Mouse (Mus musculus): Measurements from ENCODE around the gene Cog2. TPM values are rescaled to one million over a fixed set of nuclear protein-coding genes. Genes with fewer than 3 reads are reported as not detected.

Cog2 gene
- total RNA-seq, 2 experiments from 2014 or later, result 22.5 to 24.5 TPM

DNA sequence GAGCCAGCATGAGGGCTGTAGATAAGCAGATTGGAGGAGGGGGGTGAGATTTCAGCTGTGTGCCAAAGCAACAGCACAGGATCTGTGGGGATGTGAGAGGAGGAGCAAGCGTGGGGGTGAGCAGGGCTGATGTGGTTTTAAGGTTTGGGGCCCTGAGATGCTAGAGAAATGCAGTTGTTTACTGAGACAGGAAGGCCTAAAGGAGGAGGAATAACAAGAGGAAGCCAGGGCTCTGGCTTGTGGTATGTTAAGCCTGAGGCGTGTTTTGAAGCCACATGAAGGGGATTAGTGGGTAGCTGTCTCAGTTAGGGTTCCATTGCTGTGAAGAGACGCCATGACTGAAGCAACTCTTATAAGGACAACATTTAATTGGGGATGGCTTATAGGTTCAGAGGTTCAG is 11.4 kb upstream of the Cog2 start:
- ATAC-seq (replicated peaks; ENCODE audit: low FRiP score, low TSS enrichment, poor library complexity, severe bottlenecking), result no peak

- ATAC-seq (replicated peaks; ENCODE audit: low FRiP score, low TSS enrichment, poor library complexity, severe bottlenecking), result no peak
Measured at GRCm38 (mm10) chr8:124516039-124516438, 4.5 kb upstream of the Cog2 start.

GRCm38 (mm10) chr8:124516525-124516924 is 4.0 kb upstream of the Cog2 start:
- ATAC-seq (replicated peaks; ENCODE audit: low FRiP score, low TSS enrichment, poor library complexity, severe bottlenecking), result no peak

DNA sequence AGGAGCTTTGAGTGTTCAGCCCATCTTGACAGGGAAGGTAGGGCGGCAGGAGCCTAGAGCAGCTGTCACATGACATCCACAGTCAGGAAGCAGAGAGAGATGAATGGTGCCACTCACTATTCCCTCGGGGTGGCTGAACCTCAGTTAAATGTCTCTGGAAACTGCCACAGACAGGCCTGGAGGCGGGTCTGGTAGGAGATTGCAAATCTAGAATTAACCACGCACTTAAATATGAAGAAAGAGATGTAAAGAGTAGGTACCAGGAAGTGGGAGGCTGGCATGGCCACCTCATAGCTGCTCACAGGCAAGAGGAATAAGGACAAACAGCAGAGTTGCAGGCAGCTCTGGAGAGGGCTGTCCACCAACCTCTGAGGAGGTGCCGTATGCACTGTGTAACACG is 3.4 kb upstream of the Cog2 start:
- ATAC-seq (replicated peaks; ENCODE audit: low FRiP score, low TSS enrichment, poor library complexity, severe bottlenecking), result no peak

- no peak for ATAC-seq (replicated peaks; ENCODE audit: low FRiP score, low TSS enrichment, poor library complexity, severe bottlenecking)
Measured at GRCm38 (mm10) chr8:124521946-124522345, 1.4 kb downstream of the Cog2 start.

DNA sequence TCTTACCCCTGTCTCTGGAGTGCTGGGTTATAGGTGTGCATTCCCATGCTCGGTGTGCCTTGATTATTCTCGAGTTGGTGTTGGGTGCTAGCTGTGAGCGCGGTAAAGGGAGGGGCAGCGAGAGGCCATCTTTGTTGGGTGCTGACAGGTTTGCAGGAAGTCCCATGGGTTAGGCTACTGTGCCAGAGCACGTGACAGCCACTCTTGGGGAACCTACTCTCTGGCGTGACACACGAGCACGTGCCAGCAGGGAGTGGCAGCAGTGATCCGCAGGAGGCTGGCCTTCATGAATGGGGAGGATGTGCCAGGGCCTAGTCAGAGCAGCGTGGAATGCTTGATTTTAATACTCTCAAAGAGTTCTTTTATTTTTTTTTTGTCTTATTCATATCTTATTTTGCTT is 5.7 kb downstream of the Cog2 start:
- no peak for ATAC-seq (replicated peaks; ENCODE audit: low FRiP score, low TSS enrichment, poor library complexity, severe bottlenecking)

DNA sequence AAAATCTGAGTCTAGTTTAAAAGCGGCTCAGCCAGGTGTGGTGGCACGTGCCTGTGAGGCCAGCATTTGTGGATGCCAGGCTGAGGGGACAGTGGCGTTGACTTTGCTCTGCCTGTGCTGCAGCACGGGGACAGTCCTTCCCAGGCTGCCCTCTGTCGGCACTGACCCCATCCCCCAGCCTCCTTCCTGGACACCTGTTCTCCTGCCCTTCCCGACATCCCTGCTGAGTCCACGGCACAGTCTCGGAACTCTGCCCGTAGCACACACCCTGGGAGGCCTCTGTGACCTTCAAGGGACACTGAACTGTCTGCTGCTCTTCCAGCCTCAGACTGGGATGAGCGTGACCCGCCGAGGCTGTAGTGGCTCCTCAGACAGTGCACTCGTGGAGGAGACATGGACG is 9.5 kb downstream of the Cog2 start:
- ATAC-seq (replicated peaks; ENCODE audit: low FRiP score, low TSS enrichment, poor library complexity, severe bottlenecking), result no peak

DNA sequence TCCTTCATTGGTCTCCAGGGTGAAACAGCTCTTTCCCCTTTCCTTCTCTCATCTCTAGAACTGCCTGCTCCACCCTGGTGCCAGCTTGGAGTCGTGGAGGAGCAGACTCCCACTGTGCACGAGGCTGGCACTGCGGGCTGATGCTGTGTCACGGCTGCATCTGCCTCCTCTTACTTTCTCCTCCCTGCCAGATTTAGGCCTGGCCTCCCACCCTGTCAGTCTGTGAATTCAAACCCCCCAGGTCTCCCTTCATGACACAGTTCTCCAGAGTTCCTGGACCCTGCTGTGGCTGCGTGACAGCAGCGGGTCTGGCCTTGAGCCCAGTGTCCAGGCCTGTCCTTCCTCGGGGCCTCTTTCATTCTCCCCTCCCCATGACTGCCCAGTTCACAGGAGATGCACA is 10.0 kb downstream of the Cog2 start:
- no peak for ATAC-seq (replicated peaks; ENCODE audit: low FRiP score, low TSS enrichment, poor library complexity, severe bottlenecking)

DNA sequence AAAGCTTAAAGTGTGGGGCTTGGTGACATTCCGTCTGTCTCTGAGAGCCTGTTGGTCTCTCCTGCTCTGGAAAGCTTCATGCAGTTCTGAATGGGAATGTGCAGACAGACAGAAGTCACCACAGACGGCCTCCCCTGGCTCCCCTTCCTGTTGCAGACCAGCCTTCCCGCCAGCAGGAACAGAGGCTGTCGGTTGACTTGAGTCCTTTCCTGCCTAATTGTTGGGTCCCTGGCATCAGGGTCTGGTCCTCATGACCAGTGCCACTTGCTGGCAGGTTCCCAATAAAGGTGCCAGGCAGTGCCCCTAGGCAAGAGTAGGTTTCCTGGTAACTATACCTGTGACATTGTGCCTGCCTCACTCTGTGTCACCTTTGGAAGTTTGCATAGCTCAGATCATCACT is 10.4 kb downstream of the Cog2 start:
- ATAC-seq (replicated peaks; ENCODE audit: low FRiP score, low TSS enrichment, poor library complexity, severe bottlenecking), result no peak

DNA sequence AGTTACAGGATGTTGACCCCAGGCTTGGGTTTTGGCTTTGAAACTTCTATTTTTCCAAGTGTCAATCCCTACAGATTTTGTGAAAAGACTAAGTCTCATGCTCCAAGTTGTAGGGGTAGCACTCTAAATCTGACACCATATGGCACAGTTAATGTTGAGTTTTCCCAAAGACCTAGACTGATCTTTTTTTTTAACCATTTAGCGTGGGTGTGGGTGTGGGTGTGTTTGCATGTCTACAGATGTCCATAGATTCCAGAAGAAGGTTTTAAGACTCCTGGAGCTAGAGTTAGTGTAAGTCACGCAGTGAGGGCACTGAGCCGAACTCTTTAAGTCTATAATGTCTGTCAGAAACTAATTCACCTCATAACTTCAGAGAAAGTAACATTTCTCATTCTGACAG is 12.1 kb downstream of the Cog2 start:
- no peak for ATAC-seq (replicated peaks; ENCODE audit: low FRiP score, low TSS enrichment, poor library complexity, severe bottlenecking)

DNA sequence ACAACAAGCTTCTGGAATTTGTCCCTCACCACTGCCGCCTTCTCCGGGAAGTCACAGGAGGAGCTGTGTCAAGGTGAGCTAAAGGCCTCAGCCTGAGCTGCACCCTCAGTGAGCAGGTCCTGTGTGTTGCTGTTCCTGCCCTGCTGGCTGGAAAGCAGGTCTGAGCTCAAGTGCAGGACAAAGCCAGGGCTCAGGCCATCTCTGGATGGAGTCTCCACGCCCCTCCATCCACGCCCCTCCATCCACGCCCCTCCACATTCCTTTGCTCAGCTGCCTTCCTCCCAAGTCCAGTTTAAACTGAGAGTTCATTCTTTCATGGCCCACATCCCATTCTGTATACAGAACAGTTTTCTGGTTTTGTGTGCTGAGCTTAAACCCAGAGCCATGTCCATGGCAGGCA is 14.9 kb downstream of the Cog2 start:
- ATAC-seq (replicated peaks; ENCODE audit: low FRiP score, low TSS enrichment, poor library complexity, severe bottlenecking), result no peak

DNA sequence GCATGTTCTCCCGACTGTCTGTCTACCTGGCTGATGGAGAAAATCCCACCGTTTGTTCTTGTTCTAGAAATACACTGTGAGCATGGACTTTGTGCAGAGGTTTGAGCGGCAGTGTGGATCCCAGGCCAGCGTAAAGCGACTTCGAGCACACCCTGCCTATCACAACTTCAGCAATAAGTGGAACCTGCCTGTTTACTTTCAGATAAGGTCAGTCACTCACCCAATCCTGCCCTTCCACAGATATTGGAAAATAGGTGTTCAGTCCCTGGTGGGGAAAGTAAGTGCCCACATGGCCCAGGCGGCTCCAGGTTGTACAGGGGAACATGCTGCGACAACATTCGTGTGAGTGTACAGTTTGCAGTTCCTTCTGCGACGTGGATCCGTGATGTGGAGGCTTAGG is 20.3 kb downstream of the Cog2 start:
- ATAC-seq (replicated peaks; ENCODE audit: low FRiP score, low TSS enrichment, poor library complexity, severe bottlenecking), result no peak

DNA sequence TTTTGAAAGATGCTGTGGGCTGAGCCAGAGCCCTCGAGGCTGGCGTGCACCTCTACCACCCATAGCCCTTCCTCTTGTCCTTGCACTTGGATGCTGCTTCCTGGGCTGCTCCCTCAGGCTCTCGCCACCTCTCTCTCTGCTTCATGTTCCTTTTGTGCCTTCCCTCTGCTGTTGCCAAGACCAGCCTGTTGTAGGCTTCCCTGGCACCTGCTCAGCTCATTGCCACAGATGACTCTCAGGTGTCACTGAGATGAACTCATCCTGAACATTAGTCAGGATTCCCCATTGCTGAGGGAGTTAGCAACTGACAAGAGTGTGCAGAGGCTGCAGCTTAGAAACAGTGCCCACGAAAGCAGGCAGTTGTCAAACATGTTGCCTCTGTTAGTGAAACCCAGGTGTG is 21.4 kb downstream of the Cog2 start:
- ATAC-seq (replicated peaks; ENCODE audit: low FRiP score, low TSS enrichment, poor library complexity, severe bottlenecking), result no peak

GRCm38 (mm10) chr8:124543272-124543671 is 22.7 kb downstream of the Cog2 start:
- no peak for ATAC-seq (replicated peaks; ENCODE audit: low FRiP score, low TSS enrichment, poor library complexity, severe bottlenecking)

- no peak for ATAC-seq (replicated peaks; ENCODE audit: low FRiP score, low TSS enrichment, poor library complexity, severe bottlenecking)
Measured at GRCm38 (mm10) chr8:124546371-124546770, 25.8 kb downstream of the Cog2 start.

- ATAC-seq (replicated peaks; ENCODE audit: low FRiP score, low TSS enrichment, poor library complexity, severe bottlenecking), result no peak
Measured at GRCm38 (mm10) chr8:124546815-124547214, 26.2 kb downstream of the Cog2 start.

- no peak for ATAC-seq (replicated peaks; ENCODE audit: low FRiP score, low TSS enrichment, poor library complexity, severe bottlenecking)
Measured at GRCm38 (mm10) chr8:124547269-124547668, 26.7 kb downstream of the Cog2 start.

DNA sequence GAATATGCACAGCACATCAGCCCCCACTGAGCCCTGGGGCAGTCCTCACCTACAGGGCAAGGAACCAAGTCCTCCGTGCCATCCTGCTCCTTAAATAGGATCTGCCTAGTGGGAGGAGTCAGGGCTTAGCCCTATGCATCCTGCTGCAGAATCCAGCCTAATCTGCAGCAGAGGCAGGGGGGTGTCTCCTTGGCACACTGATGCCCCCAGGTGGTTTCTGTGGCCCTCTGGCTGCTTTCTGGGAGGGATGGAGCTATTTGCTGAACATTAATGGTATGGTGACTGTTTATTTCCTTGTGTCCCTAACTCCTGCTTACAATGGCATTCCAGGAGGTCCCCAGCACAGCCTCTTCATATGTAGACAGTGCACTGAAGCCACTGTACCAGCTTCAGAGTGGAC is 27.6 kb downstream of the Cog2 start:
- ATAC-seq (replicated peaks; ENCODE audit: low FRiP score, low TSS enrichment, poor library complexity, severe bottlenecking), result no peak

GRCm38 (mm10) chr8:124551011-124551661 is 30.6 kb downstream of the Cog2 start:
- ATAC-seq (replicated peaks; ENCODE audit: low FRiP score, low TSS enrichment, poor library complexity, severe bottlenecking), result no peak

DNA sequence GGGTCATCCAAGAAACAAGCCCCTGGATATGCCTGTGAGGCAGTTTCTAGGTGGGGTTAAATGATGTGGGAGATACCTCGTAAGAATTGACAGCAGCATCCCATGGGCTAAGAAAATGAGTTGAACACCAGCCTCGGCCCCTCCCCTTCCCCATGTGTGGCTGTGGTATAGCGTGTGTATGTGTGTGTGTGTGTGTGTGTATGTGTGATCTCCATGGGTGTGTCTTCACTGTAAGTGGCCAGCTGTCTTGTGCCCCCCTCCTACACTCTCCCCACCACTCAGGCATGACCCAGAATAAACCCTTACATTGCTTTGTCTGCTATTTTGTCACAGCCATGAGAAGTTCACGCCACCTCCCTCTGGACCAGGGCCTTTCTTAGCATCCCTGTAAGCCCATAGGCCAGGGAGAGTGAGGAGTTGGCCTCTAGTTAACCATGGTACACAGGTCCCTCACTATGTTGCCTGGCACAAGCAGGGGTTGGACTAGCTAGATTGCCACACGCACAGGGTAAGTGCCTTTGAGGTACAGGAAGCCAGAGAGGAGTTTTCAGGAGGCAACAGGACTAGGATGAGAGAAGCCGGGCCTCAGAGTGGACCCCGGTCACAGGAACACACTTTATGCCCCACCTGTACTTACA is 34.7 kb downstream of the Cog2 start:
- no peak for ATAC-seq (replicated peaks; ENCODE audit: low FRiP score, low TSS enrichment, poor library complexity, severe bottlenecking)

DNA sequence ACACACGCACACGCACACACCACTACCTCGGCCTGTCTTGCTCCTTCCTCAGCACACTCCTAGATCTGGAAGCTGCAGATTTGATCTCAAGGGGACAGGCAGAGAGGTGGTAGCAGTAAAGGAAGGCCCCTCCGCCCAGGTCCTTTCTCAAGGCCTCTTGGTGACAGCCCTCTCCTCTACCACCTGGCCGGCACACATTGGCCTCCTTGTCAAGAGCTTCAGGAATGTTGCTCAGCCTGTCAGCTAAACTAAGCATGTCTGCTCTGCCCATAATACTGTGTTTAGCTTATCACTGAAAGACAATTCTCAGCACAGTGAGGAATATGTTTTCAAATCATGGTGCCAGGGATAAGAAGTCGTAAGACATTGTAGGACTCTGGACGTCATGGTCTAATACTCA is 35.6 kb downstream of the Cog2 start:
- ATAC-seq (replicated peaks; ENCODE audit: low FRiP score, low TSS enrichment, poor library complexity, severe bottlenecking), result no peak

DNA sequence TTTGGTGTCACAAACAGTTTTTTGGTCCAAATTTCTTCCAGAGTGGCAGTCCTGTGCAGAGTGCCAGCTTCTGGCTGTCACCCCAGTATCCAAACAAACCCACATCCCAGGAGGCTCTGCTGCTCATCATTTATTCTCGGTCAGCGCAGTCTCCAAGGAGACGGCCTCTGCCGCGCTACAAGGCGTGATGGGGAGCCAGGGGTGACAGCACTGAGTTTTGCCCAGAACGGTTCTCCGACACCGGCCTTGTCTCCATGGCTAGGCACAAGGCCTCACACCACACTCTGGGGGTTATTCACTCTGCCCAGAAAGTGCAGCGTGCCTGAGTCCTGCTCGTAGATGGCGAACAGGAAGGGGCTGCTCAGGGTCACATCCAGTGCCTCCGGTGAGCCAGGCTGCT is 36.1 kb downstream of the Cog2 start:
- ATAC-seq (replicated peaks; ENCODE audit: low FRiP score, low TSS enrichment, poor library complexity, severe bottlenecking), result no peak

Data from megakaryocyte-erythroid progenitor cell, adult 5-6 weeks (primary cell).